Mouse (Mus musculus) hindbrain, embryonic 16.5 days (tissue): ENCODE data around the gene Klrg2. TPM values are rescaled to one million over a fixed set of nuclear protein-coding genes. Genes with fewer than 3 reads are reported as not detected.

Experiments used
- ATAC-seq: fragments of 200-750 bp; cut with Nextera tagmentation; 2 replicates; pipeline ENCODE4 v1.8.0; 2017; ENCODE audit warnings: moderate TSS enrichment, moderate library complexity
- H3K27ac ChIP-seq: fragments of 300-500 bp; sonication (generic); 2 replicates; pipeline ENCODE4 v1.5.1; 2014; ENCODE audit warnings: low read depth, mild to moderate bottlenecking, control low read depth, low read length, moderate library complexity
- H3K27me3 ChIP-seq: fragments of 300-500 bp; sonication (generic); replicated peaks from 2 replicates; pipeline ENCODE4 v1.6.1; 2014; ENCODE audit warnings: low read length; ENCODE audit not compliant: control insufficient read depth, insufficient read depth
- H3K36me3 ChIP-seq: fragments of 300-500 bp; sonication (generic); 2 replicates; pipeline ENCODE4 v1.6.1; 2014; ENCODE audit warnings: mild to moderate bottlenecking, low read length, moderate library complexity, mixed read lengths; ENCODE audit not compliant: control insufficient read depth, insufficient read depth
- H3K4me1 ChIP-seq: fragments of 300-500 bp; sonication (generic); 2 replicates; pipeline ENCODE4 v1.6.1; 2014; ENCODE audit warnings: low read depth, low read length; ENCODE audit not compliant: control insufficient read depth, insufficient read depth
- H3K4me2 ChIP-seq: fragments of 300-500 bp; sonication (generic); 2 replicates; pipeline ENCODE4 v1.6.1; 2014; ENCODE audit warnings: mild to moderate bottlenecking, low read length, control low read depth, moderate library complexity
- H3K4me3 ChIP-seq: fragments of 300-500 bp; sonication (generic); 2 replicates; pipeline ENCODE4 v1.5.1; 2014; ENCODE audit warnings: mild to moderate bottlenecking, low read length, control low read depth, moderate library complexity
- H3K9ac ChIP-seq: fragments of 300-500 bp; sonication (generic); 2 replicates; pipeline ENCODE4 v1.6.1; 2014; ENCODE audit warnings: low read depth, mild to moderate bottlenecking, control low read depth, low read length, moderate library complexity
- H3K9me3 ChIP-seq: fragments of 300-500 bp; sonication (generic); 2 replicates; pipeline ENCODE4 v1.6.1; 2014; ENCODE audit warnings: mild to moderate bottlenecking, low read length, moderate library complexity; ENCODE audit not compliant: control insufficient read depth
- WGBS: fragments of 180-500 bp; shearing (Covaris S2); extraction: QIAGEN DNeasy Blood & Tissue Kit; methylation state at CpG from one replicate; pipeline ENCODE4 v1.1.7; 2014; 5-methylcytosine and 5-hydroxymethylcytosine counted together
- polyA plus RNA-seq: library from polyadenylated mRNA; unstranded; fragments of >200 nt; fragmentation: Nextera tagmentation; extraction: Ambion mirVana; gene quantifications from 2 replicates; pipeline ENCODE4 v1.2.1, GENCODE M21; 2015

Gene Klrg2
- polyA plus RNA-seq, 1 experiment from 2014 or later = 0.15 TPM

DNA sequence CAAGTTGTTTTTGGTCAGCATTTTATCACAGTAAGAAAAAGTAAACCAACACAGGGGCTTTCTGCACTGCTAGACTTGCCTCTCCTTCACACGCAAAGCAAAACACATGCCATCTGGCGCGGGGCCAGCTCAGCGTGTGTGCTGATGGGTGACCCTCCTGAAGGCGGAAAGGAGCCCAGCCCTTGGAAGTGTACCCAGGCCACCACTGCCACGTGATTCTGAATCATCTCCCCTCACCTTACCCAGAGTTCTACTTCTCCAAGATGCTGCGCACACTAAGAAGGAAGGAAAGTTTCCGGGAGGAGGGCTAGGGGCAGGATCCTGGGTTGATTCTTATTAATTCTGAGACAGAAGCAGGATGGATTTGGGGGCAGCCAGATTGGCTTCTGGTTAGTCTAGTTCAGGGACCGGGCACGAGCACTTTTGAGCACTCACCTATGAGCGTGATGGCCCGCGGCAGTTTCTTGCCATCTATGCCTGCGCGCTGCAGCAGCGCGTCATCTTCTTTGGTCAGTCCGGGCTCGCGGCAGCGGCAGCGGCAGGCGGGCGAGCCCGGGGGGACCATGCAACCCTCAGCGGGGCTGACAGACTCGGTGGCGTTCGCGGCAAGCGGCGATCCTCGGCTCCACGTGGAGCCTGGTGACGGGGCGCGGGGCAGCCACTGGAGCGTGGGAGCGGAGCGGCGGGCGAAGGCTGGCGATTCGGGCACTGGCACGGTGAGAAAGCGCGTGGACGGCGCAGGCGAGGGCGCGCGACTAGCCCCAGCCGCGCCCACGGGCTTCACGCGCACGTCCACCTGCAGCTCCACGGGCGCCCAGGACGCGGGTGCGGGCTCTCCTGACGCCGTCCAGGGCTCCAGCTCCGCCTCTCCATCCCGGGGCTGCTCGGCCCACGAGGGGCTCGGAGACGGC, 846 bp downstream of the Klrg2 start:
- H3K4me2 ChIP-seq = peak overlapping the region; percentile 95
- peaks cover 16% of the 10 kb centered on the region for H3K4me1 ChIP-seq
- H3K9ac ChIP-seq = peak overlapping the region; percentile 64
- H3K27ac ChIP-seq = no peak overlapping the region
- WGBS = 1% methylated on average over 69 of the region's 72 CpGs
- H3K27me3 ChIP-seq = peaks cover 24% of the 10 kb centered on the region
- no peaks in the 10 kb centered on the region for H3K36me3 ChIP-seq
- peak; percentile 70 for ATAC-seq
- H3K4me3 ChIP-seq = peak overlapping the region; percentile 58
- no peaks in the 10 kb centered on the region for H3K9me3 ChIP-seq

DNA sequence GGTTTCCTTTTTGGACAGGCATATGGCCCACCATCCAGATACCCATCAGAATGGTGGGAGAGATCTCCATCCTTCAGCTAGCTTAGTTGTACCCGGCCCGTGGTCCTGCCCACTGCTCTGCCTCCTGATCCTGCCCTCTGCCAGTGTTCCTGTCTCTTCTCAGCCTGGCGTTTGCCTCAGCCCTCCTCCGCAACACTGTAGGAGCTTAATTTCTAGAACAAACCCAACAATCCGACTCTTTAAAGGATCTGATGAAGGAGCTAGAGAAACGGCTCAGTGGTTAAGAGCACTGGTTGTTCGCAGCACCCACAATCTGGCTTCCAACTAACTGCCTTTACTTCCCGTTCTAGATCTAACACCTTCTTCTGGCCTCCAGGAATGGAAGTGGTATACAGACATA, 2.6 kb downstream of the Klrg2 start:
- H3K36me3 ChIP-seq = no peaks in the 10 kb centered on the region
- H3K4me1 ChIP-seq = peaks cover 16% of the 10 kb centered on the region
- H3K4me2 ChIP-seq = no peak overlapping the region
- no peak overlapping the region for H3K4me3 ChIP-seq
- WGBS = 83% methylated on average over 8 of the region's 8 CpGs
- H3K9me3 ChIP-seq = no peaks in the 10 kb centered on the region
- no peak overlapping the region for H3K27ac ChIP-seq
- H3K9ac ChIP-seq = no peak overlapping the region
- no peak for ATAC-seq
- peaks cover 24% of the 10 kb centered on the region for H3K27me3 ChIP-seq

GRCm38 (mm10) chr6:38632826-38633225, 4.2 kb downstream of the Klrg2 start:
- no peak for ATAC-seq
- H3K36me3 ChIP-seq = no peaks in the 10 kb centered on the region
- no peak overlapping the region for H3K4me2 ChIP-seq
- peaks cover 17% of the 10 kb centered on the region for H3K27me3 ChIP-seq
- WGBS = 88% methylated on average over 2 of the region's 2 CpGs
- H3K9ac ChIP-seq = no peak overlapping the region
- H3K27ac ChIP-seq = no peak overlapping the region
- no peaks in the 10 kb centered on the region for H3K9me3 ChIP-seq
- no peak overlapping the region for H3K4me3 ChIP-seq
- peaks cover 16% of the 10 kb centered on the region for H3K4me1 ChIP-seq

DNA sequence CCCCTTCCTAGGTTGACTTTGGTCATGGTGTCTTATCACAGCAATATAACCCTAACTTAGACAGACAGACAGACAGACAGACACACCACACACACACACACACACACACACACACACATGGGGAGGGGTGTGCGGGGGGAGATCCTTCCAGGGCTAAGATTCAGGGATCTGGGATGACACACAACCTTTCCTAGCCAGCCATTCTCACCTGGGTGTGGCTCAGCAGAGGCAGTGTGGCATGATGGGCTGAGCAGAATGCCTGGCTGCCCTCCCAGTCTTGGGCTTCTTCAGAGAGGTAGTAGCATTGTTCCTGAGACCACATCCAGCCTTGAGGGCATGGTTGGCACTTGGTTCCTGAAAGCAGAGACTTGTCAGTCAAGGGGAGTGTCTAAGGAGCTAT, 7.5 kb downstream of the Klrg2 start:
- no peak overlapping the region for H3K9ac ChIP-seq
- 85% methylated on average over 1 of the region's 1 CpGs for WGBS
- ATAC-seq = no peak

GRCm38 (mm10) chr6:38627486-38627885, 9.6 kb downstream of the Klrg2 start:
- H3K36me3 ChIP-seq = 0 out of 2 replicates have a peak, but pooled peaks cover 2% of the 10 kb centered on the region
- no peak for ATAC-seq
- H3K4me3 ChIP-seq = no peak overlapping the region
- no peak overlapping the region for H3K27ac ChIP-seq
- H3K9ac ChIP-seq = no peak overlapping the region
- WGBS = 82% methylated on average over 4 of the region's 4 CpGs
- H3K27me3 ChIP-seq = no peaks in the 10 kb centered on the region
- H3K4me1 ChIP-seq = no peaks in the 10 kb centered on the region
- H3K4me2 ChIP-seq = no peak overlapping the region
- no peaks in the 10 kb centered on the region for H3K9me3 ChIP-seq

More for the DNA sequence above, 7.5 kb downstream of the Klrg2 start:
- no peaks in the 10 kb centered on the region for H3K27me3 ChIP-seq
- H3K4me3 ChIP-seq = no peak overlapping the region
- no peak overlapping the region for H3K4me2 ChIP-seq
- no peaks in the 10 kb centered on the region for H3K4me1 ChIP-seq
- no peak overlapping the region for H3K27ac ChIP-seq
- H3K36me3 ChIP-seq = no peaks in the 10 kb centered on the region
- H3K9me3 ChIP-seq = no peaks in the 10 kb centered on the region

GRCm38 (mm10) chr6:38627081-38627480, 10.0 kb downstream of the Klrg2 start:
- 95% methylated on average over 4 of the region's 4 CpGs for WGBS
- Histone ChIP-seq H3K9me3 (no peaks in the 10 kb centered on the region), H3K4me2 (no peak overlapping the region), H3K27ac (no peak overlapping the region), H3K9ac (no peak overlapping the region), H3K4me1 (no peaks in the 10 kb centered on the region), H3K36me3 (0 out of 2 replicates have a peak, but pooled peaks cover 2% of the 10 kb centered on the region), H3K4me3 (no peak overlapping the region), H3K27me3 (no peaks in the 10 kb centered on the region)
- no peak for ATAC-seq

GRCm38 (mm10) chr6:38626086-38626485, 11.0 kb downstream of the Klrg2 start:
- WGBS = 94% methylated on average over 5 of the region's 5 CpGs
- no peaks in the 10 kb centered on the region for H3K4me1 ChIP-seq
- ATAC-seq = no peak
- no peak overlapping the region for H3K4me3 ChIP-seq
- no peak overlapping the region for H3K27ac ChIP-seq
- H3K36me3 ChIP-seq = 0 out of 2 replicates have a peak, but pooled peaks cover 2% of the 10 kb centered on the region
- H3K9ac ChIP-seq = no peak overlapping the region
- H3K9me3 ChIP-seq = no peaks in the 10 kb centered on the region
- no peaks in the 10 kb centered on the region for H3K27me3 ChIP-seq
- H3K4me2 ChIP-seq = no peak overlapping the region

DNA sequence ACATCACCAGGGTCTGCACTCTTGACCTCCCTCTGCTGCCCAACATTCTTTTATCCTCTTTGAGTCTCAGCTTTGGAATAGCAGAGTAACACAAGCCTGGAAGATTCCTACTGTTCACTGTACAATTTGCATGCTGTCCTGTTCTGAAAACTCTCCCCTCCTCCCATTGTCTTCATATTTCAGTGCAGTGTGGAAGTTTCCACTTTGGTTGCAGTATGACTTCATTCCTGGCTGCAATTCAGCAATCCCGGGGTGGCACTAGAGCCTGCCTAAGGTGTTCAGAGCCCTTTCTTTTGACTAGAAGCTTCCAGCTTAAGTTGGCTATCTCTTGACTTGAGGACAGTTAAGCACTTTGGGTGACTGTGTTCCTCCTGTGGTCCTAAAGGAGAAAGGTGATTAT, 12.6 kb downstream of the Klrg2 start:
- no peak for ATAC-seq
- 59% methylated on average over 1 of the region's 1 CpGs for WGBS
- H3K9ac ChIP-seq = no peak overlapping the region

GRCm38 (mm10) chr6:38623457-38623856, 13.6 kb downstream of the Klrg2 start:
- Histone ChIP-seq H3K9ac (no peak overlapping the region), H3K27ac (no peak overlapping the region), H3K9me3 (peaks cover 1% of the 10 kb centered on the region; the same call in 1 of the 2 replicates), H3K36me3 (peaks cover 10% of the 10 kb centered on the region), H3K27me3 (no peaks in the 10 kb centered on the region), H3K4me2 (no peak overlapping the region), H3K4me1 (no peaks in the 10 kb centered on the region), H3K4me3 (no peak overlapping the region)
- 84% methylated on average over 2 of the region's 2 CpGs for WGBS
- no peak for ATAC-seq

More for the DNA sequence above, 12.6 kb downstream of the Klrg2 start:
- Histone ChIP-seq H3K4me1 (no peaks in the 10 kb centered on the region), H3K36me3 (peaks cover 4% of the 10 kb centered on the region; the same call in 1 of the 2 replicates), H3K27ac (no peak overlapping the region), H3K9me3 (no peaks in the 10 kb centered on the region), H3K27me3 (no peaks in the 10 kb centered on the region), H3K4me2 (no peak overlapping the region), H3K4me3 (no peak overlapping the region)
